In genomic region chr2:119803618-119804274, GRCm38 (mm10) we compare ENCODE assay signal across 9 mouse cellular contexts. TPM values are rescaled to one million over a fixed set of nuclear protein-coding genes. Genes with fewer than 3 reads are reported as not detected.
DNase-seq lines count a peak whose midpoint lies in the region; ATAC-seq lines count a peak whose summit lies in the region.
"Had no signal": no experiment of that assay in that cellular context is flagged by ENCODE, and none has a peak within 500 bp of the region (broad histone marks: within the 10 kb centered on the region; RNA-seq: fewer than 3 reads in every experiment).

No protein-coding gene starts in this region.

- no peaks in the 10 kb centered on the region for H3K27me3 ChIP-seq in embryonic facial prominence, embryonic 14.5 days (replicated peaks; ENCODE audit: control insufficient read depth, insufficient read depth, low read length)

- H3K9ac ChIP-seq in embryonic facial prominence, embryonic 14.5 days (ENCODE audit: low read depth, low read length): no peak overlapping the region

- H3K36me3 ChIP-seq in embryonic facial prominence, embryonic 14.5 days (ENCODE audit: control insufficient read depth, insufficient read depth, low read length): peaks cover 44% of the 10 kb centered on the region

- 16% methylated on average over 6 of the region's 6 CpGs for WGBS in embryonic facial prominence, embryonic 14.5 days

- no peak for ATAC-seq in cerebellum, adult (ENCODE audit: insufficient number of reproducible peaks, low FRiP score, low TSS enrichment)
- ATAC-seq in embryonic facial prominence, embryonic 14.5 days (ENCODE audit: low read depth): no peak

- H3K4me1 ChIP-seq in embryonic facial prominence, embryonic 14.5 days (ENCODE audit: control insufficient read depth, insufficient read depth, low read length): peaks cover 19% of the 10 kb centered on the region

- H3K4me3 ChIP-seq in embryonic facial prominence, embryonic 14.5 days (ENCODE audit: low read depth, low read length): no peak overlapping the region

- peak overlapping the region; percentile 33; the same call in 1 of the 2 replicates for H3K27ac ChIP-seq in embryonic facial prominence, embryonic 14.5 days (replicated peaks; ENCODE audit: low read depth, low read length)

- no peaks in the 10 kb centered on the region for H3K9me3 ChIP-seq in embryonic facial prominence, embryonic 14.5 days (ENCODE audit: control insufficient read depth, low read length)

- H3K4me2 ChIP-seq in embryonic facial prominence, embryonic 14.5 days (ENCODE audit: low read depth, low read length): no peak overlapping the region

- peak; percentile 34 for DNase-seq in cerebellum, adult 11-12 months
- peak; percentile 65 to 78 for DNase-seq in left cerebral cortex, adult 18-20 months (ENCODE audit: low spot score in 2 of 2)
- no peak for DNase-seq in left cerebral cortex, adult 8-10 months (ENCODE audit: low spot score in 2 of 2)
- peak; percentile 73 for DNase-seq in embryonic facial prominence, embryonic 14.5 days (ENCODE audit: low spot score)
- DNase-seq in right cerebral cortex, adult 2 months (ENCODE audit: low spot score in 2 of 2): peak; percentile 72 to 78
- no peak for DNase-seq in adrenal gland, postnatal 4 days (ENCODE audit: low spot score in 2 of 2)
- no peak for DNase-seq in spleen, postnatal 36 days (ENCODE audit: low spot score in 2 of 2)
- DNase-seq: adrenal gland, postnatal 25 days had no signal

RNA-seq across cellular contexts. Expression of gene Tyro3, which starts 6.2 kb away (rescaled TPM):
- total RNA-seq in left cerebral cortex, adult 18-20 months (2021): 100 to 1,000 TPM; 192 to 195 TPM
- 100 to 1,000 TPM; 180 to 223 (median 191) TPM for total RNA-seq in left cerebral cortex, adult 8-10 months (2022)
- 20.2 and 23.6 TPM in 2 replicates for polyA plus RNA-seq in embryonic facial prominence, embryonic 14.5 days (2014; fragmentation: Nextera tagmentation; extraction: Ambion mirVana)
- 10 to 100 TPM; 13.3 to 15.6 TPM for total RNA-seq in adrenal gland, postnatal 4 days (2021)

RNA-seq across cellular contexts. Expression of gene Rpap1, which starts 16.4 kb away (rescaled TPM):
- 10 to 100 TPM; 17.8 to 20.5 TPM for total RNA-seq in left cerebral cortex, adult 18-20 months (2021)
- total RNA-seq in left cerebral cortex, adult 8-10 months (2022): 10 to 100 TPM; 18.8 to 21.2 (median 20.4) TPM
- 18.3 and 22.3 TPM in 2 replicates for polyA plus RNA-seq in embryonic facial prominence, embryonic 14.5 days (2014; fragmentation: Nextera tagmentation; extraction: Ambion mirVana)
- total RNA-seq in adrenal gland, postnatal 4 days (2021): 10 to 100 TPM; 30.0 to 30.8 TPM

RNA-seq across cellular contexts. Expression of gene Ltk, which starts 43.5 kb away (rescaled TPM):
- total RNA-seq in left cerebral cortex, adult 18-20 months (2021): 10 to 100 TPM; 21.4 to 22.9 TPM
- 10 to 100 TPM; 19.7 to 23.2 (median 20.4) TPM for total RNA-seq in left cerebral cortex, adult 8-10 months (2022)
- 0.14 and 0.29 TPM in 2 replicates for polyA plus RNA-seq in embryonic facial prominence, embryonic 14.5 days (2014; fragmentation: Nextera tagmentation; extraction: Ambion mirVana)
- 1 to 10 TPM; 1.2 to 1.3 TPM for total RNA-seq in adrenal gland, postnatal 4 days (2021)

Comparison
In these comparisons a context has a peak if more than half of its experiments do, and no peak if none do; other contexts are left out.
1. DNase-seq: peak in cerebellum, adult 11-12 months (single experiment), left cerebral cortex, adult 18-20 months (2 of 2), embryonic facial prominence, embryonic 14.5 days (single experiment) and right cerebral cortex, adult 2 months (2 of 2); none in left cerebral cortex, adult 8-10 months (0 of 2), adrenal gland, postnatal 4 days (0 of 2) and spleen, postnatal 36 days (0 of 2).
2. RNA of gene Tyro3, which starts 6.2 kb away (total RNA-seq): 192 to 195 TPM in left cerebral cortex, adult 18-20 months and 180 to 223 TPM in left cerebral cortex, adult 8-10 months; 13.3 to 15.6 TPM in adrenal gland, postnatal 4 days; every median in the first group is over 10 times any median in the second.
3. RNA of gene Ltk, which starts 43.5 kb away (total RNA-seq): 21.4 to 22.9 TPM in left cerebral cortex, adult 18-20 months and 19.7 to 23.2 TPM in left cerebral cortex, adult 8-10 months; 1.2 to 1.3 TPM in adrenal gland, postnatal 4 days; every median in the first group is over 4 times any median in the second.